Mouse (Mus musculus) forebrain, embryonic 11.5 days (tissue): ENCODE results near the gene Ssu72. TPM values are rescaled to one million over a fixed set of nuclear protein-coding genes. Genes with fewer than 3 reads are reported as not detected.
"Not testable (repeated sequence)": the region's sequence is repeated elsewhere in the genome, so short reads cannot be mapped to it uniquely, and the experiment has no call there.

Experiments
- ATAC-seq: fragments of 200-750 bp; cut with Nextera tagmentation; replicated peaks from 2 replicates; pipeline ENCODE4 v1.8.0; 2017; ENCODE audit warnings: moderate TSS enrichment; ENCODE audit not compliant: low FRiP score
- DNase-seq: peaks from one replicate; pipeline ENCODE4 v3.0.0-alpha.2; 2017; ENCODE audit warnings: low spot score
- H3K27ac ChIP-seq: fragments of 300-500 bp; sonication (generic); 2 replicates; pipeline ENCODE4 v1.5.1; 2014; ENCODE audit warnings: low read depth, low read length
- H3K27me3 ChIP-seq: fragments of 300-500 bp; sonication (generic); 2 replicates; pipeline ENCODE4 v1.6.1; 2014; ENCODE audit warnings: mild to moderate bottlenecking, low read length, mixed read lengths; ENCODE audit not compliant: control insufficient read depth, insufficient read depth
- H3K36me3 ChIP-seq: fragments of 300-500 bp; sonication (generic); 2 replicates; pipeline ENCODE4 v1.6.1; 2014; ENCODE audit warnings: mild to moderate bottlenecking, low read length, moderate library complexity, mixed read lengths; ENCODE audit not compliant: control insufficient read depth, insufficient read depth
- H3K4me1 ChIP-seq: fragments of 300-500 bp; sonication (generic); replicated peaks from 2 replicates; pipeline ENCODE4 v1.6.1; 2014; ENCODE audit warnings: low read length, mixed read lengths; ENCODE audit not compliant: control insufficient read depth, insufficient read depth
- H3K4me2 ChIP-seq: fragments of 300-500 bp; sonication (generic); 2 replicates; pipeline ENCODE4 v1.6.1; 2014; ENCODE audit warnings: low read depth, mild to moderate bottlenecking, low read length, moderate library complexity, mixed read lengths; ENCODE audit not compliant: severe bottlenecking
- H3K4me3 ChIP-seq: fragments of 300-500 bp; sonication (generic); 2 replicates; pipeline ENCODE4 v1.5.1; 2014; ENCODE audit warnings: low read depth, low read length
- H3K9ac ChIP-seq: fragments of 300-500 bp; sonication (generic); 2 replicates; pipeline ENCODE4 v1.6.1; 2014; ENCODE audit warnings: low read length
- H3K9me3 ChIP-seq: fragments of 300-500 bp; sonication (generic); 2 replicates; pipeline ENCODE4 v1.6.1; 2016; ENCODE audit warnings: low read length, mixed read lengths; ENCODE audit not compliant: control insufficient read depth
- WGBS: fragments of 180-500 bp; shearing (Covaris S2); extraction: QIAGEN DNeasy Blood & Tissue Kit; methylation state at CpG from one replicate; pipeline ENCODE4 v1.1.7; 2014; 5-methylcytosine and 5-hydroxymethylcytosine counted together
- polyA plus RNA-seq: library from polyadenylated mRNA; unstranded; fragments of >200 nt; fragmentation: Nextera tagmentation; extraction: Ambion mirVana; gene quantifications from 2 replicates; pipeline ENCODE4 v1.2.1, GENCODE M21; 2014

Ssu72 gene
- polyA plus RNA-seq, 1 experiment from 2014 or later: 138 TPM

DNA sequence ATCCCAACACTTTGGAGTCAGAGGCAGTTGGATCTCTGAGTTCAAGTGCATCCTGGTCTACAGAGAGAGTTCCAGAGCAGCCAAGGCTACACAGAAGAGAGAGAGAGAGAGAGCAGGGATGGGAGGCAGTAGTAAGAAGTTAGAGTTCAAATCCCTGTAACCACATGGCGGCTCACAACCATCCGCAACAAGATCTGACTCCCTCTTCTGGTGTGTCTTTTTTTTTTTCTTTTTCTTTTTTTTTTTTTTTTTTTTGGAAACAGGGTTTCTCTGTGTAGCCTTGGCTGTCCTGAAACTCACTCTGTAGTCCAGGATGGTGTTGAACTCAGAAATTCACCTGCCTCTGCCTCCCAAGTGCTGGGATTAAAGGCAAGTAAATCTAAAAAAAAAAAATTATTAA lies 32.5 kb upstream of the Ssu72 start:
- ATAC-seq (no peak), DNase-seq (no peak)
- Histone ChIP-seq H3K27ac (no peak overlapping the region), H3K9me3 (no peaks in the 10 kb centered on the region), H3K4me2 (no peak overlapping the region), H3K9ac (no peak overlapping the region), H3K36me3 (no peaks in the 10 kb centered on the region), H3K4me3 (no peak overlapping the region), H3K27me3 (no peaks in the 10 kb centered on the region), H3K4me1 (no peaks in the 10 kb centered on the region; the same call in 1 of the 2 replicates)
- 66% methylated on average over 2 of the region's 2 CpGs for WGBS

- Histone ChIP-seq H3K27ac (no peak overlapping the region), H3K36me3 (no peaks in the 10 kb centered on the region), H3K27me3 (no peaks in the 10 kb centered on the region), H3K4me2 (no peak overlapping the region), H3K4me1 (no peaks in the 10 kb centered on the region), H3K4me3 (no peak overlapping the region), H3K9ac (no peak overlapping the region), H3K9me3 (no peaks in the 10 kb centered on the region)
- WGBS: 85% methylated on average over 2 of the region's 2 CpGs
- ATAC-seq (no peak), DNase-seq (no peak)
Measured at GRCm38 (mm10) chr4:155675991-155676390, 28.6 kb upstream of the Ssu72 start.

GRCm38 (mm10) chr4:155683670-155684277 lies 20.8 kb upstream of the Ssu72 start:
- ATAC-seq, H3K27me3 ChIP-seq, H3K27ac ChIP-seq, DNase-seq, H3K4me2 ChIP-seq, H3K4me1 ChIP-seq, H3K9ac ChIP-seq, H3K9me3 ChIP-seq, H3K4me3 ChIP-seq, H3K36me3 ChIP-seq: not testable (repeated sequence)
- 92% methylated on average over 16 of the region's 19 CpGs for WGBS

DNA sequence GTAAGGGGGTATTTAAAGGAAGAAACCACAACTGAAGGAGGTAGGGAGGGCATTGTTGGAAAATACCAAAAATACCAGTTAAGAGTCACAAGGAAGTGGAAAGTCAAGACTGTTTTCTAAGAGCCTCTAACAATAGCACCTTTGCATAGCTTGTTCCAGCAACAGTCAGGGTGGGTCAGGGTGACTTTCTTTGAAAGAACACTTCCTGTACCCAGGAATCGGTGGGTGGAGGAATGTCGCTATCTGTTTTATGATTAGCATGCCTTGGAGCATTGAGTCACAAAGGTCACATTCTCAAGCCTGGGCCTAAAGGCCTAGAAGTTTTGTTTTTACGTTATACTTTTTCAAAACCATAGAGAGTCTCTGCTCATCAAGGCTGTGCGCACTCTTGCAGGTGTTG lies 16.8 kb upstream of the Ssu72 start:
- DNase-seq, H3K36me3 ChIP-seq, H3K27ac ChIP-seq, H3K4me2 ChIP-seq, ATAC-seq, H3K4me1 ChIP-seq, H3K9me3 ChIP-seq, H3K4me3 ChIP-seq, H3K27me3 ChIP-seq, H3K9ac ChIP-seq: not testable (repeated sequence)
- WGBS: 83% methylated on average over 4 of the region's 4 CpGs

- Histone ChIP-seq H3K4me3 (no peak overlapping the region), H3K4me1 (0 out of 2 replicates have a peak, but pooled peaks cover 2% of the 10 kb centered on the region), H3K9ac (no peak overlapping the region), H3K36me3 (no peaks in the 10 kb centered on the region), H3K9me3 (no peaks in the 10 kb centered on the region), H3K27me3 (peaks cover 6% of the 10 kb centered on the region; the same call in 1 of the 2 replicates), H3K27ac (no peak overlapping the region), H3K4me2 (no peak overlapping the region)
- 86% methylated on average over 12 of the region's 12 CpGs for WGBS
- DNase-seq: no peak
- ATAC-seq: no peak
Measured at GRCm38 (mm10) chr4:155690571-155691375, 13.8 kb upstream of the Ssu72 start.

DNA sequence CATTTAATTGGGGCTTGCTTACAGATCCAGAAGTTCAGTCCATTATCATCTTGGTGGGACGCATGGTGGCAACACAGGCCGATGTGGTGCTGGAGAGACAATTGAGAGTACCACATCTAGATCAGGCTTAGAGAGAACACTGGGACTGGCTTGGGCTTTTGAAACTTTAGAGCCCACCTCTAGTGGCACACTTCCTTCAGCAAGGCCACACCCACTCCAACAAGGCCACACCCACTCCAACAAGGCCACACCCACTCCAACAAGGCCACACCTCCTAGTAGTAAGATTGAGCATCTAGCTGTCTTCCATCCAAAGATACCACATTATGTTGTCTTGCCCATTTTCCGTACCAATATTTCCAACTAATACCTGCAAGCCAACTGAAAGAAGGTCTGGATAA lies 12.2 kb upstream of the Ssu72 start:
- DNase-seq: no peak
- Histone ChIP-seq H3K36me3 (no peaks in the 10 kb centered on the region), H3K27ac (no peak overlapping the region), H3K9ac (no peak overlapping the region), H3K27me3 (peaks cover 7% of the 10 kb centered on the region; the same call in 1 of the 2 replicates), H3K4me3 (no peak overlapping the region), H3K4me2 (no peak overlapping the region), H3K4me1 (0 out of 2 replicates have a peak, but pooled peaks cover 4% of the 10 kb centered on the region), H3K9me3 (no peaks in the 10 kb centered on the region)
- no peak for ATAC-seq
- WGBS: 94% methylated on average over 3 of the region's 3 CpGs

- Histone ChIP-seq H3K36me3 (no peaks in the 10 kb centered on the region), H3K9me3 (no peaks in the 10 kb centered on the region), H3K4me1 (0 out of 2 replicates have a peak, but pooled peaks cover 4% of the 10 kb centered on the region), H3K4me2 (peak within 1 kb of the TSS; percentile 63), H3K4me3 (peak within 1 kb of the TSS; percentile 71), H3K27me3 (peaks cover 7% of the 10 kb centered on the region; the same call in 1 of the 2 replicates), H3K27ac (no peak within 1 kb of the TSS), H3K9ac (peak within 1 kb of the TSS; percentile 69)
- DNase-seq (peak; percentile 81), ATAC-seq (peak; percentile 70)
- under 1% methylated on average over 46 of the region's 47 CpGs for WGBS
Measured at GRCm38 (mm10) chr4:155694111-155694481, 10.5 kb upstream of the Ssu72 start, which contains the start of gene Fndc10. Gene Fndc10, plus strand, starts transcription at chr4:155694342.

DNA sequence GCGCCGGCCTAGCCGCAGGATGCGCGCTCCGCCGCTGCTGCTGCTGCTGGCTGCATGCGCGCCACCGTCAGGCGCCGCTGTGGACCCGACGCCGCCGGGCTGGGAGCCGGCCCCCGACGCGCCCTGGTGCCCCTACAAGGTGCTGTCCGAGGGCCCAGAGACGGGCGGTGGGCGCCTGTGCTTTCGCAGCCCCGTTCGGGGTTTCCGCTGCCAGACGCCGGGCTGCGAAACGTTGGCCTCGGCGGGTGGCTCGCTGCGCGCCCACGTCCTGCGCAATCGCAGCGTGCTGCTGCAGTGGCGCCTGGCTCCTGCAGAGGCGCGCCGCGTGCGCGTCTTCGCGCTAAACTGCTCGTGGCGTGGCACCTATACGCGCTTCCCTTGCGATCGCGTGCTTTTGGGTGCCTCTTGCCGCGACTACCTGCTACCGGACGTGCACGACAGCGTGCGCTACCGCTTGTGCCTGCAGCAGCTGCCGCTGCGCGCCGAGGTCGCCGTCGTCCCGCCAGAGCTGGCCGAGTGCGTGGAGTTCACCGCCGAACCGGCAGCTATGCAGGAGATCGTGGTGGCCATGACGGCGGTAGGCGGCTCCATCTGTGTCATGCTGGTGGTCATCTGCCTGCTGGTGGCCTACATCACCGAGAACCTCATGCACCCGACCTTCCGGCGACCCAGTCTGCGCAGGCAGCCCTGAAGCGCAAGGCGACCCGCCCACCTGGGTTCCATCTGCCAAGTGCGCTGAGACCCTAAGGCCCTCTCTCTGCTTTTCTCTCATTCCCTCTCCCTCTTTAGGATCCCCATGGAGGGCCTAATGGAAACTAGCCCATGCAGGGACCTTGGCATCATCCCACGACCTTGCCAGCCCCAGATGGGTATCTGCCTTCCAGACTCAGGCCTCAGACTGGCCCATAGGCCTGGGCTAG lies 9.9 kb upstream of the Ssu72 start:
- H3K9ac ChIP-seq: peak overlapping the region; percentile 69
- no peaks in the 10 kb centered on the region for H3K9me3 ChIP-seq
- H3K4me3 ChIP-seq: peak overlapping the region; percentile 71
- H3K4me2 ChIP-seq: peak overlapping the region; percentile 63
- H3K4me1 ChIP-seq: 0 out of 2 replicates have a peak, but pooled peaks cover 4% of the 10 kb centered on the region
- DNase-seq (peak; percentile 75), ATAC-seq (peak; percentile 54)
- peaks cover 7% of the 10 kb centered on the region; the same call in 1 of the 2 replicates for H3K27me3 ChIP-seq
- 1% methylated on average over 87 of the region's 92 CpGs for WGBS
- H3K36me3 ChIP-seq: no peaks in the 10 kb centered on the region
- no peak overlapping the region for H3K27ac ChIP-seq
